Mouse (Mus musculus) gastrocnemius, postnatal 4 days (tissue): ENCODE data around the gene Car5a. TPM values are rescaled to one million over a fixed set of nuclear protein-coding genes. Genes with fewer than 3 reads are reported as not detected.
A peak's percentile ranks its signal among the peaks of the same experiment; 100 is the strongest.

ENCODE experiments used
- DNase-seq, 2 experiments: peaks; one replicate each; pipeline ENCODE4 v3.0.0; 2021 to 2022; ENCODE audit warnings: low spot score in 2 of 2, mixed read lengths in 2 of 2
- total RNA-seq, 2 experiments: library from RNA; stranded (reverse); gene quantifications; 2 replicates each; pipeline ENCODE4 v1.2.3; 2021

Gene Car5a
- total RNA-seq, 2 experiments from 2014 or later: 0.44 TPM; not detected in 1

- DNase-seq: no peak
Observed at GRCm38 (mm10) chr8:121908378-121909147, 36.1 kb downstream of the Car5a start.

DNA sequence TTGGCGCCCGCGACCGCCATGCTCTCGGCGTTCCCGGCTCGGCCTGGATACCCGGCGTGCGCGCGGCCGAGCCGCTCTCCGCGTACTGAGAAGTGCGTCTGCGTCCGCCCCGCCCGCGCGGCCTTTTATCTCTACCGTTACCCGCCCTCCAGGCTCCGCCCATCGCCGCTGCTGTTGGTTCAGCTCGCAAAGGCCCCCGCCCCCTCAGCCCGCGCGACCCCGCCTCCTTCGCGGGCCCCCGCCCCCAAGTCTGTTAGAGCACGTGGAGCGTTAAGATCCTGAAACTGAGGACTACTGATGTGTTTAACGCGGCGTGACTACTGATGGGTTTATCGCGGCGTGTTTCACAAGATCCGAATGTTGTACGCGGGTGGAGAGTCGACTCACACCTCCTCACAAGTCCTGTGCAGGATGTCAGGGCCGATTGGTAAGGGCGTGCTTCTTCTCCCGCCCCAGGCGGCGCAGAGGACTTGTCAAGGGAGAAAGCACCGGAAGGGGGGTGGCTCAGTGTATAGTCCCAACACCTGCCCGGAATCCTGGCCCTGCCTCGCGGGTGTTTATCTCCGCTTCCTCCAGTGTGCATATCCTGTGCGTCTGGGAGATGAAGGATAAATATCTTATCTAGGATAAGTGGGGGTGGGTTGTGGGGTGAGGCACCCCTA is 37.0 kb downstream of the Car5a start, which contains the start of gene Slc7a5:
Slc7a5 (minus strand) TSS at position 108 of the 662 bp plus-strand sequence.
- DNase-seq: peak; percentile 95 to 99

GRCm38 (mm10) chr8:121906542-121907512 is 37.9 kb downstream of the Car5a start:
- DNase-seq: peak in 1 of 2 experiments; percentile 49

DNA sequence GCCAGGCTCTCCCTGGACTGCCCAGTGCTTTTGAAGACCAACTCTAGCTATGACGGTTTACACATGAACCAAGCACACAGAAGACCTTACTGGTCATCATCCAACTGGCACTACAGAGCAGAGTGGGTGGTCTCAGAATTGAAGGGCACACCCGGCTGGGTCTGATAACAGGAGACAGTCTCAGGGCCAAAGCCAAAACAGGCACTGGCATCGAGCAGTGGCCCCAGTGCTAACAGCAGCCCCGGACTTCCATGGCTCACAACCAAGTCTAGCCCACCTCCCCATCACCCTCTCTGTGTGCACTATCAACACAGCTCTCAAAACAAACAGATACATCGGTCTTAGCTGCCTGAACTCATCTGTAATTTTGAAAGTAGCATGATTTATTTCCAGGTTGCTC is 38.8 kb downstream of the Car5a start:
- no peak for DNase-seq

DNA sequence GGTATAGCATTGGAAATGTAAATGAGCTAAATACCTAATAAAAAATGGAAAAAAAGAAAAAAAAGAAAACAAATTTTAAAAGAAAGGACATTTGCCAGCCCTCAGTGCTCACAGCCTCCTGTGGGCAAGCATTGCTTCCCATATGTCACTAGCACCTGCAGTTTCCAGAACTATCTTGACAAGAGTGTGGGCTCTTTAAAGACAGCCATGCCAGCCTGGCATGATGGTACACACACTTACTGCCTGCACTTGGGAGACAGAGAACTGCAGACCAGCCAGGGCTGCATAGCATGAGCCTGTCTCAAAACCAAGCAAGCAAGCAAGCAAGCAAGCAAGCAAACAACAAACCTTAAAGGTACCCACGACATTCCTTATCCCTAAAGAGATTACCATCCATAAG is 39.3 kb downstream of the Car5a start:
- DNase-seq: no peak

GRCm38 (mm10) chr8:121904999-121905398 is 39.7 kb downstream of the Car5a start:
- DNase-seq: no peak

DNA sequence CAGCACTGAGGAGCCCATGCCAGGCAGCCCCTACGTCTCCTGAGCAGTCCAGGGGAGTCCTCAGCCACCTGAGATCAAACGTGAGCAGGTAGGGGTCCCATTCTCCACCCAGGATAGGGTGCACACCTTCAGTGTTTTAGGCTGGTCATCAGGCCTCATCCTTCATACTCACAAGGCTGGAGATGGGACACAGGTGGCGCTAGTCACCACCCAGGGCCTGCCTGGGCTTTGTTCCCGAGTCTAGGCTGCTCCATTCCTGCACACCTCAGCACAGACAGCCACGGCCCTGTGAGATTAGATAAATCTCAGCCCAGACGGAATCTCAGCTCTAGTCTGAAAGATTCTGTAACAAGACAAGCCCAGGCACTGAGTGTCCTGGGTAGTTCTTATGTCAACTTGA is 40.7 kb downstream of the Car5a start:
- no peak for DNase-seq

DNA sequence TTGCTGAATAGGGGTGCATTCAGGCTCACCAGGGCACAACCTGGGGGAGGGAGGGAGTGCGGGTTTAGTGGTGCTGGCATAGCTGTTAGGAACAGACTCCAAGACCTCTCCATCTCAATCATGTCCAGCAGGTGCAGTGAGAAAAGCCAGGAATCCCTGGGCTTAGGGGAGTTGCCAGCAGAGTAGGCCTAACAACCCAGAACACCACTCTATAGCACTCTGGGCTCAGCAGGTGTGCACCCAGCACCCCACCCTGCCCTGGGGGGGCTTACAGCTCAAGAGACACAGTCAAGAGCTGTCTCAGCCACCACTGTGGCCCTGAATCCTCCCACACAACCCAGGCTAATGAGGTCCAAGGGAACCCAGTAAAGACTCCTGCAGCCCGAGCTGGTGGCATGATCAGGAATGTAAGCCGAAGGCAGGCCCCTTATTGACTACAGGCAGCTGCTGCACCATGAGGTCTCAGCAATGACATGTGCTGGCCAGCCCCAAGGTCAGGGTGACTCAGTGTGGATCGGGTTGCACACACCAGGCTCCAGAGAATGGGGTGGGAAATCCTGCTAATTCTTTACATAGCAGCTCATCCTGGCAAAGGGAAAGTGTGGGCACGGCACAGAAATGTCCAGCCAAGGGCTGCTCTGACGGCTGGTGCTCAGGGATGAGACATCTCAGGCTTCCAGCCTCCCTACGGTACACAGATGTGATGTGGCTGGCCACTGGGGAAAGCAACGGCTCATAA is 43.0 kb downstream of the Car5a start:
- peak in 1 of 2 experiments; percentile 45 for DNase-seq

DNA sequence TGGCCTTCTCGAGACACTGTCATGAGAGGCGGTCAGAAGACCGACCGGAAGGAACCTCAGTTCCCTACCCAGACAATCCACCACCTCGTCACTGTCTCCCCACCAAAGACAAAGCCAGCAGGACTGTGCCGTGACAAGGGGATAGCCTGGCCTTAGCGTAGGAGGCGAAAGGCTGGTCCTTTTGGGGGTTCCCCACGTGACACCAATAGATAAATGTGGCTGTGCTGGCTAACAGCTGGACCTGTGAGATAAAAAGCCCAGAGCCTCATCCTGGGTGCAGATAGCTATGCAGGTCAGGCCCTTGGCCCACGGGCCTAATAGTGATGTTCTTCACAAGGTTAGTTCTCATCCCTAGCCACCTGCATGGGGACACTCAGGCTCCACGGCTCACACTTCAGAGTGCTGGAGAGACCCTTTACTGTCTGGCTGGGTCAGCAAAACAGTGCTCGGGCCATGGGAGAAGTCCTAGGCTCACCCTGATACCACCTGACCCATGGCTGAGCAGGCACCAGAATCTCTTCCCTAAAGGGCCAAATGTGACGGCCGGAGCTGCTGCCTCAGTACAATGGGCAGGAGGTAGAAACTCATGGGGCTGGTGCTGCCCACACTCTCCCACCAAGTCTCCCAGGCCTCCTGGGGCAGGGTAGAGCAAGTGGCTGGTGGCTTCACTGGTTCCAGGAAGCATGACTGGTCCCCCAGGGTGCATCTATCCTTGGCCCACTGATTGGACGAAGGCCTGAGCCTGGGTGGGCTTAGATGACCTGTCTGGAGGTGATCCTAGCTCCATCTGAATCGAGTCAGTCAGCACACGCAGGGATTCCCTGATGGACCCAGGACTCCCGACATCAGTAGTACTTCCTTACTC is 45.3 kb downstream of the Car5a start:
- DNase-seq: no peak

GRCm38 (mm10) chr8:121898401-121898931 is 46.2 kb downstream of the Car5a start:
- peak; percentile 33 to 76 for DNase-seq

DNA sequence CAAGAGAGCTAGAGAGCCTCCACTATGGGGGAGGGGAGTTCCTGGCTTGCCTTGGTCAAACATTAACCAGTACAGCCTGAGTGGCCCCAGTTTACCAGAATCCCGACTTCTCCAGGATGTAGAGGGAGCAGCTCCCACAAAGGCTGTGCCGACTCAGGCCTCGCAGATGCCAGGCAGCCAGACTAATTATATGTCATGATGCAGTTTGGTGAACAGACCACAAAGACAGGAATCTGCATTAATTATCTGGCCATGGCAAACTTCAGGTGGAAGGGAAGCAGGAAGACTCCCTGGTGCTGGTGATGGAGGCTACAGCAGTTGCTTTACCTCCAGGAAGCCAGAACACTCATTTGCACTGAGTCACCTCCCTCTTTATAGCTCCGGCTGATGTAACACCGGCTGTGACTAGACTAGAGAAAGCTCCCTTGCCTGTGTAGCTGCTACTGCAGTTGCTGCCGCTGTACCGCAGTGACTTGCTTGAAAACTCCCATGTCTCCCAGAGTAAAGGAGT is 46.8 kb downstream of the Car5a start:
- DNase-seq: no peak

GRCm38 (mm10) chr8:121897205-121897604 is 47.5 kb downstream of the Car5a start:
- DNase-seq: no peak

DNA sequence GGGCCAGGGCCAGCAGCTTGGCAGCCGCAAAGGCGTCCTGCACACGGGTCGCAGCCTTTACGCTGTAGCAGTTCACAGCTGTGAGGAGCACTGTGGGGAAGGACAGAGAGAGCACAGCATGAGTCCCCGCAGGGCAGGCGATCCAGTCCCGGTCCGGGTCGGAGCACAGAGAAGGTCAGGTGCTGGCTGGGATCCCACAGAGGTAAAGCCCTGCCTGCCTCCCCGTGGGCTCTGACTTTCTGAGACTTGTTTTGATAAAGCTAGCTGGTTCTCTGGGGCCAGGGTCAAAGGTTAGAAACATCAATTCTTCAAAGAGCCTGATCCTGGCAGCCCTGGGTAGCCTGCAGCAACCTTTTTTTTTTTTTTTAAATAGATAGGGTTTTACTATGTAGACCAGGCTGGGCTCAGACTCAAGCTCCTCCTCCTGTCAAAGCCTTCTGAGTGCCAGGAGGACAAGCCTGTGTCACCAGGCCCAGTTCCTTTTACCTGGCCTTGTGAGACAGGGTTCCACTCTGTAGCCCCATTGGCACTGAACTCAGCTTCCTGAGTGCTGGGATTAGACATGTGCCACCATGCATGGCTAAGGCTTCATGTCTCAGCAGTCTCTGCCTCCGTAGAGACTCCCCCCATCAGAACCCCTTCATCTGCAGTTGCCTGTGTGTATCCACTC is 48.1 kb downstream of the Car5a start:
- DNase-seq: no peak

- no peak for DNase-seq
Observed at GRCm38 (mm10) chr8:121895910-121896309, 48.8 kb downstream of the Car5a start.

DNA sequence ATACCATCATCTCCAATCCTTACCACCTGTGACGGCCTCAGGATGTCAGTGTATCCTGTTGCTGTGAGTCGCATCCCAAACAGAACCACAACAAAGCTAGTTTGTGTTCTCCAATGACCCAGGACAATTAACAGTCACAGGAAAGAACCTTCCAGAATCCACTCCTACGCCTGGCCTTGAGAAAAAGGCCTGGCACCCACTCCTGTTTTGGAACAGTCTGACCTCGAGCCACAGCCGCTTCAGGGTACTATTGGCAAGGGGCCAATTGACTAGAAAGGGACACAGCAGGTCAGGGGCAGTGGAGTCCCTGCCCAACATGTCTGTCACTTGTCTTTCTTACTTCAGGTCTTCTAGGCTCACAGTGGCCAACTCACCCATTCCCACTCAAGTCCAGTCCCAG is 51.8 kb downstream of the Car5a start:
- no peak for DNase-seq

DNA sequence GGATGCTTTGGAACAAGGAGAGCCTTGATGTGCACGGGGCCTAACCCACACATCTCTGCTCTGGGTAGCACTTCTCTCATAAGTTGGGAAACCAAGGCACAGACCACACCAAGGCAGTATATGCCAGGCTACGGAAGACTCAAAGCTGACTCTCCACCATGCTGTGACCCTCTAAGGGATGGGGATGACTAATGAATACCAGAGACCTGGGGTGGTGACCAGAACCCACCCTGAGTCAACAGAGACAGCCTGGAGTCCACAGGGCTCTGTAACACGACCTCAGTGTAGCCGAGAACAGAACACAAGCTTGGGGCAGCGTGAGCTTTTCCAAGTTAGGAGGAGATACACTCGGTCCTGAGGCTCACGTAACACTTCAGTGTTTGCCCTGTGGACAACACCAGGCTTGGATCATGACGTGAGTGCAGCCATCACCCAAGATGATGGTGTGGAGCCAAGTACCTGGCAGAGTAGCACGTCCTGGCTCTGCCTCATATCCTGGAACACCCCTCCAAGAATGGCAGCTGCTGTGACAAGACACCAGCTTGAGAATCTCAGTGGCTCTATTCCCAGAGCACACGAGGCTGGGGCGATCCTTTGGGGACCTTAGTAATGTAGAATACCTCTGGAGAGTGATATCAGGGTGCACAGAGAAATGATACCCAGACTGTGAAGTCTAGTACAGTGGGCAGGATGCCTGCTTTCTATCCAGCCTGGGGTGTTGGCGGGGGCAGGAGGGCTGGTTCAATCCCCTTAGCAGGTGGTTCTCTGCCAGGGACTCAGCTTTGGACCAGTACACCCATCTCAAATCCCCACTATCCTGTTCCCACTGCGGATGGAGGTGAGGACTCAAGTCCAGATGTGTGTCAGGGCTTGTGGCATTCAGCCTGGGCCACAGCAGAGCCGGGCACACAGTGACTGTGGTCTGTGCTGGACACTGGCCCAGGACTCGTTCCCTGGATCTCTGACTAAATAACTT is 54.6 kb downstream of the Car5a start:
- no peak for DNase-seq

DNA sequence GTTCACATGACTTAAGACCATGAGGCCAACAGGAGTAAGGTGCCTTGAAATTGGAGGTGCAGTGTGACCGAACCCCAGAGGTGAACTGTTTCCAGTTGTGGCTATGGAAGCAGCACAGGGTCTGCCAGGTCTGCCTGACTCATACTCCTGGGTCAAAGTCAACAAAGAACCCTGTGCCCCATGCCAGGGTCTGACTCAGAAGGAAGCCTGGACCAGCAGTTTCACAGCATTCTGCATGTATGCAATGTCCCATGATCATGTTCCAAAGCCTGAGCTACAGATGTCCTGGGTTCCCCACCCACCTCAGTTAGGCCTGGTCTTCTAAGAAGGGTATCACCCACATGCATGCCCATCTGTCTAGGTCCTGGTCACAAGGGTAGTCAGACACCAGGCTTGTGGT is 55.4 kb downstream of the Car5a start:
- no peak for DNase-seq

DNA sequence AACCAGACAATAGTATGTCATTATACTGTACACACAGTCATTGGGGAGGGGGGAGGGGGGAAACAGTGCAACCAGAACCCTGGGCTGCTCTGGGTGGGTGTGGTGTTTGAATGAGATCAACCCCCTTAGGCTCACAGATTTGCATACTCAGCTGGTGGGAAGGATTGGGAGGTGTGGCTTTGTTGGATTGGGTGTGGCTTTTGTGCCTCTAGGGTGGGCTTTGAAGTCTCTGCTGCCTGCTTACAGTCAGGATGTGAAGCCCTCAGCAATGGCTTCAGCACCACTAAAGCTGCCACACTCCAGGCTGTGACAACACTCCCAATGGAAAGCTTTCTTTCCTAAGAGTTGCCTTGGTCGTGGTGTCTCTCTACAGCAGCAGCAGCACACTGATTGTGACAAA is 57.2 kb downstream of the Car5a start:
- no peak for DNase-seq
